Mouse (Mus musculus) splenic B cell, adult 2 months (primary cell): Measurements from ENCODE around the gene A4gnt.
"Not testable (repeated sequence)": the region's sequence is repeated elsewhere in the genome, so short reads cannot be mapped to it uniquely, and the experiment has no call there.

Experiments
- DNase-seq: peaks from one replicate; pipeline ENCODE4 v3.0.0-alpha.2; 2011; ENCODE audit warnings: low read depth, low spot score
- H3K27me3 ChIP-seq: 2 replicates; pipeline ENCODE4 v1.6.1; 2012; ENCODE audit warnings: mild to moderate bottlenecking, low read length, moderate library complexity, mixed read lengths; ENCODE audit not compliant: control insufficient read depth, poor library complexity, insufficient read depth, severe bottlenecking
- H3K36me3 ChIP-seq: 2 replicates; pipeline ENCODE4 v1.6.1; 2012; ENCODE audit warnings: mild to moderate bottlenecking, low read length, moderate library complexity, mixed read lengths; ENCODE audit not compliant: control insufficient read depth, poor library complexity, insufficient read depth, severe bottlenecking

The A4gnt gene

GRCm38 (mm10) chr9:99612202-99612601 lies at the start of gene A4gnt:
A4gnt (plus strand) TSS chr9:99612502.
- H3K36me3 ChIP-seq, result no peaks in the 10 kb centered on the region

DNA sequence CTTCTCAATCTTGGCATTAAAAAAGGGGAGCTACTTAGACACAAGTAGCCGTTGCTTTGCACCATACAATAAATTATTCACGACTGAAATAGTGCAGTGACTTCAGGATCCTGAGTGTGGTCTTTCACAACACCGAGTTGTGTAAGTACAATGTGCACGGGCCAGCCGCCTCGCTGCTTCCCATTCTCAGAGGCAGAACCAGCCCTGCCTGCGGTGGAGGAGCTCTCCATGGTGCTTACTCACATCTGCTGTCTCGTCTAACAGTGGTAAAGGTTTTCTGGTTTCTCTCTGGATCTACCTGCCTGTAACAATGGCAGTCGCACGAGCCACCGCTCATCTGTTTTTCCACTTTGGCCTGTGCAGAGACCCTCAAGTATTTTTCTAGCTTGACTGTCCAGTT lies 48.6 kb upstream of the A4gnt start:
- DNase-seq, result peak; percentile 80
- H3K36me3 ChIP-seq, result no peaks in the 10 kb centered on the region
- no peaks in the 10 kb centered on the region for H3K27me3 ChIP-seq

More at GRCm38 (mm10) chr9:99612202-99612601, at the start of gene A4gnt:
- no peak for DNase-seq
- no peaks in the 10 kb centered on the region for H3K27me3 ChIP-seq

DNA sequence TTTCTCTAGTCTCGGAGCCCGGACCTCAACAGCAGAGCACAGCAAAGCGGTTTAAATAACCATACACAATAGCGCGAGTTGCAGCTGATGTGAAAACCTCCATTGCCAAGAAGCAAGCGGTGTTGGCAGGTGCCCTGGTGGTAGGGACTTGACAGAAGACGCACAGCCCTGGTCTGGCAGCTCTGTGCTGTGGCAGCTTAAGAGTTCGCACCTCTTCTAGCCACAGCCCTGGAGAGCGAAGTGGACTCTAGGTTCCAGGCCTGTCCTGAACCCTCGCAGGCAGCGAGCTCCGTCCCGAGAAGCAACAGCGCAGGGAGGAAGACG lies 44.3 kb upstream of the A4gnt start:
- Histone ChIP-seq H3K36me3 (no peaks in the 10 kb centered on the region), H3K27me3 (no peaks in the 10 kb centered on the region)
- peak; percentile 31 for DNase-seq

GRCm38 (mm10) chr9:99568347-99569070 lies 43.8 kb upstream of the A4gnt start, which contains the start of gene Armc8:
Armc8 (minus strand) TSS chr9:99568899.
- DNase-seq, result peak; percentile 94
- Histone ChIP-seq H3K36me3 (no peaks in the 10 kb centered on the region), H3K27me3 (no peaks in the 10 kb centered on the region)

DNA sequence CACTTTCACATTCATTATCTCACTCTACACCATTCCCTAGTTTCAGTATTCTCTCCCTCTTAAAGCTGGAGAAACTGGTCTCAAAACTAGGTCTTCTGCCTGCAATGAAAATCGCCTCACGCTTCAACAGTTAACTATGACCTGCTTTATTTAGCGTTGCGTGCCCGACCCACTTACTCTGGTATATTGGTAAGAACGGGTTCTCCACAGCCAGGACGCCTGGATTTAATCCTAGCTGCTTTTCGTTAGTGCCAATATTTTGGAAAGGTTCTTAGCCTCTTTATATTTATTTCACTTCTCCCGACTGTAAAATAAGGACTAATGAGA lies 43.3 kb upstream of the A4gnt start:
- no peaks in the 10 kb centered on the region for H3K27me3 ChIP-seq
- no peak for DNase-seq
- no peaks in the 10 kb centered on the region for H3K36me3 ChIP-seq

DNA sequence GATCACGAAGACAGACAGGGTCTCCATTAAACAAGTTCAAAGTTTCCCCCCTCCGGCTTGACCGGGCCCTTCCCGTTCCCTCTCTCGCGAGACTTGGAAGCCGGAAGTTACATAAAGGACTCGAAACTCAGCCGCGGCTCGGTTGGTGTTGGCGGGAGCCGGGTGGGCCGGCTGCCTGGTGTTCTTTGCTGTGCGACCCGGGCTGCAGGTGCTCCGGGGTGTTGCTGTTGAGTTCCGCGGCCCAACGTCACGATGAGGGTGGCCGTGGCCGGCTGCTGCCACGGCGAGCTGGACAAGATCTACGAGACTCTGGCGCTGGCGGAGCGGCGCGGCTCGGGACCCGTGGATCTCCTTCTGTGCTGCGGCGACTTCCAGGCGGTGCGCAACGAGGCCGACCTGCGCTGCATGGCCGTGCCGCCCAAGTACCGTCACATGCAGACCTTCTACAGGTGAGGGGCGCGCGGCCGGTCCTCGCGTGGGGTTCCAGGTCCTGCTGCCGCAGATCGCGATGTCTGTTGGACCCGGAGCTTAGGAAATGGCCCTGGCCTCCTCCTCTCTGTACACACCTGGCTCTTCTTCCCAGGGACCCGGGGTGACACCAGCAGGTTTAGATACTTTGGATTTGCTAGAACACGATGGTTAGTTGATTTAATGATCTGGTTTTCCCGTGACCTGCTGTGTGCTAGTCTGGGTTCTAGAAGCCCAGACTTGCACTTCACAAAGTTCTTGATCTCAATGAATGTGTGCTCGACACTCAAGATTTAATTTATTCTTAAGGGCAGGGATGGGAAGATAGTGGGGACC lies 36.4 kb upstream of the A4gnt start, which contains the start of gene Dbr1:
Gene Dbr1, plus strand, starts transcription at position 123 of the 804 bp plus-strand sequence.
- peak; percentile 93 for DNase-seq
- H3K27me3 ChIP-seq, result no peaks in the 10 kb centered on the region

GRCm38 (mm10) chr9:99580655-99581054 lies 31.6 kb upstream of the A4gnt start:
- Histone ChIP-seq H3K36me3 (peaks cover 29% of the 10 kb centered on the region), H3K27me3 (no peaks in the 10 kb centered on the region)
- DNase-seq, result peak; percentile 72

More for the DNA sequence above, 36.4 kb upstream of the A4gnt start, which contains the start of gene Dbr1:
- H3K36me3 ChIP-seq, result peaks cover 11% of the 10 kb centered on the region

DNA sequence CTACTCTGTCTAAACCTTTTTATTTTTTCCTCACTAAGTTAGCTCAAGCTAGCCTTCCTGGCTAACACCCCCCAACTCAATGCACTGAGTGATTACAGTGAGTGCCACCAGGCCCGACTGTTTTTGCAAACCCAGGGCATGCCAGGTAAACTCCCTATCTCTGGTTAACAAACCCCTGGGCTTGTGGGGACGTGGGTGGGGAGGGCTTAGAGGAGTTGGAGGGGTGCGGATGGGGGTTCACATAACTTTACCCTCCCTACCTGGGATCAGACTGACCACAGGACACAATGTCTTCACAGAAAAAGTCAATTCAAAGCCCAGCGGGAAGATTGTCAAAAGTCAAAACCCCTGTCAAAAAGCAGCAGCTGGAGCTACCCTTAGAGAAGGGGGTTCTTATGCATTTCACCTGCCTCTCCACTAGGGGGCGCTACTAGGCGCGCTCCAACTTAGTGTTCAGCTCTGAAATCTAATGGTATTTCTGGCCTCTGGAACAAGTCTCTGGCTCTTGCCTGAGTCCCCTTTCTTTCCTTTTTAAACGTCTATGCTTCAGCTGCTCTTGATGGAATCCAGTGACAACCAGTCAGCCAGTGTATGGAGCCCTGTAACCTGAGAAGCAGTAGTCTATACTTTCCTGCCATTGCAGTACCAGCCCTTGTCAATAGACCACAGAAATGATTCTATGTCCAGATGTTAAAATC lies 24.6 kb upstream of the A4gnt start:
- Histone ChIP-seq H3K27me3 (no peaks in the 10 kb centered on the region), H3K36me3 (peaks cover 9% of the 10 kb centered on the region)
- peak; percentile 52 for DNase-seq

GRCm38 (mm10) chr9:99591144-99591543 lies 21.2 kb upstream of the A4gnt start:
- Histone ChIP-seq H3K36me3 (no peaks in the 10 kb centered on the region), H3K27me3 (no peaks in the 10 kb centered on the region)
- DNase-seq, result no peak

GRCm38 (mm10) chr9:99599127-99599526 lies 13.2 kb upstream of the A4gnt start:
- DNase-seq, H3K27me3 ChIP-seq, H3K36me3 ChIP-seq: not testable (repeated sequence)

GRCm38 (mm10) chr9:99603566-99603965 lies 8.7 kb upstream of the A4gnt start:
- no peak for DNase-seq
- H3K27me3 ChIP-seq, result no peaks in the 10 kb centered on the region
- no peaks in the 10 kb centered on the region for H3K36me3 ChIP-seq

- Histone ChIP-seq H3K27me3 (no peaks in the 10 kb centered on the region), H3K36me3 (no peaks in the 10 kb centered on the region)
- no peak for DNase-seq
Measured at GRCm38 (mm10) chr9:99619688-99620087, 7.4 kb downstream of the A4gnt start.

GRCm38 (mm10) chr9:99620196-99620595 lies 7.9 kb downstream of the A4gnt start:
- no peak for DNase-seq
- no peaks in the 10 kb centered on the region for H3K27me3 ChIP-seq
- H3K36me3 ChIP-seq, result no peaks in the 10 kb centered on the region

GRCm38 (mm10) chr9:99622034-99622433 lies 9.7 kb downstream of the A4gnt start:
- H3K36me3 ChIP-seq, result no peaks in the 10 kb centered on the region
- DNase-seq, result no peak
- no peaks in the 10 kb centered on the region for H3K27me3 ChIP-seq

GRCm38 (mm10) chr9:99622966-99623365 lies 10.7 kb downstream of the A4gnt start:
- Histone ChIP-seq H3K36me3 (no peaks in the 10 kb centered on the region), H3K27me3 (no peaks in the 10 kb centered on the region)
- DNase-seq, result no peak
